Mouse (Mus musculus) liver, embryonic 14.5 days (tissue): ENCODE data around the gene Mup6. TPM values are rescaled to one million over a fixed set of nuclear protein-coding genes. Genes with fewer than 3 reads are reported as not detected.

ENCODE experiments used
- ATAC-seq: fragments of 200-750 bp; cut with Nextera tagmentation; 2 replicates; pipeline ENCODE4 v1.8.0; 2017; ENCODE audit warnings: moderate number of reproducible peaks, mild to moderate bottlenecking, moderate library complexity; ENCODE audit not compliant: insufficient read depth
- DNase-seq, 3 experiments: peaks; one replicate each; pipeline ENCODE4 v3.0.0-alpha.2; 2012 to 2013; ENCODE audit warnings: low read depth in 3 of 3, low spot score in 3 of 3
- H3K27ac ChIP-seq: fragments of 300-500 bp; sonication (generic); 2 replicates; pipeline ENCODE4 v1.5.1; 2014; ENCODE audit warnings: moderate library complexity, mild to moderate bottlenecking, control low read depth, inconsistent platforms
- H3K27me3 ChIP-seq: fragments of 300-500 bp; sonication (generic); 2 replicates; pipeline ENCODE4 v1.6.1; 2014; ENCODE audit warnings: mild to moderate bottlenecking, low read length, moderate library complexity; ENCODE audit not compliant: control insufficient read depth, insufficient read depth
- H3K36me3 ChIP-seq: fragments of 300-500 bp; sonication (generic); replicated peaks from 2 replicates; pipeline ENCODE4 v1.6.1; 2014; ENCODE audit warnings: low read depth; ENCODE audit not compliant: control insufficient read depth, insufficient read depth
- H3K4me1 ChIP-seq, 2 experiments: fragments of 200-500 bp in 1 of 2; fragments of 300-500 bp in 1 of 2; sonication (generic) in 1 of 2; replicated peaks; 2 replicates each; pipeline ENCODE4 v1.6.1; 2012 to 2014; ENCODE audit warnings: antibody characterized with exemption in 1 of 2, inconsistent platforms in 1 of 2, low read length in 1 of 2; ENCODE audit not compliant: control insufficient read depth in 2 of 2, insufficient read depth in 2 of 2
- H3K4me2 ChIP-seq: fragments of 300-500 bp; sonication (generic); 2 replicates; pipeline ENCODE4 v1.6.1; 2014; ENCODE audit warnings: low read depth, mild to moderate bottlenecking, control low read depth, moderate library complexity
- H3K4me3 ChIP-seq, 2 experiments: fragments of 200-500 bp in 1 of 2; fragments of 300-500 bp in 1 of 2; sonication (generic) in 1 of 2; 2 replicates each; pipeline ENCODE4 v1.5.1; 2012 to 2014; ENCODE audit warnings: low read depth in 2 of 2, low read length in 2 of 2, mild to moderate bottlenecking in 2 of 2, control low read depth in 1 of 2, inconsistent platforms in 1 of 2, moderate library complexity in 1 of 2; ENCODE audit not compliant: insufficient read depth in 1 of 2
- H3K9ac ChIP-seq: fragments of 300-500 bp; sonication (generic); replicated peaks from 2 replicates; pipeline ENCODE4 v1.6.1; 2014; ENCODE audit warnings: mild to moderate bottlenecking, control low read depth, moderate library complexity
- H3K9me3 ChIP-seq: fragments of 300-500 bp; sonication (generic); 2 replicates; pipeline ENCODE4 v1.6.1; 2016; ENCODE audit warnings: low read length, mixed read lengths; ENCODE audit not compliant: control insufficient read depth
- CTCF ChIP-seq: IDR thresholded peaks from 2 replicates; pipeline ENCODE4 v1.5.1; 2016; ENCODE audit warnings: antibody characterized with exemption, low read depth, control low read depth
- EP300 ChIP-seq: IDR thresholded peaks from 2 replicates; pipeline ENCODE4 v1.6.1; 2016; ENCODE audit warnings: antibody characterized with exemption, low read depth
- WGBS: fragments of 180-500 bp; shearing (Covaris S2); extraction: QIAGEN DNeasy Blood & Tissue Kit; methylation state at CpG from one replicate; pipeline ENCODE4 v1.1.7; 2014; ENCODE audit not compliant: insufficient replicate concordance; 5-methylcytosine and 5-hydroxymethylcytosine counted together
- polyA plus RNA-seq, 2 experiments: library from polyadenylated mRNA; depleted of rRNA in 1 of 2; stranded (reverse) in 1 of 2; unstranded in 1 of 2; fragments of >200 nt; fragmentation: Nextera tagmentation in 1 of 2; extraction: Ambion mirVana in 1 of 2; gene quantifications; 2 replicates each; pipeline versions ENCODE4 v1.2.1 to v1.2.3; 2012 to 2014

Mup6 gene
- polyA plus RNA-seq (2012; rRNA removed): not detected in 2 replicates
- polyA plus RNA-seq (2014; fragmentation: Nextera tagmentation; extraction: Ambion mirVana): not detected in 2 replicates

DNA sequence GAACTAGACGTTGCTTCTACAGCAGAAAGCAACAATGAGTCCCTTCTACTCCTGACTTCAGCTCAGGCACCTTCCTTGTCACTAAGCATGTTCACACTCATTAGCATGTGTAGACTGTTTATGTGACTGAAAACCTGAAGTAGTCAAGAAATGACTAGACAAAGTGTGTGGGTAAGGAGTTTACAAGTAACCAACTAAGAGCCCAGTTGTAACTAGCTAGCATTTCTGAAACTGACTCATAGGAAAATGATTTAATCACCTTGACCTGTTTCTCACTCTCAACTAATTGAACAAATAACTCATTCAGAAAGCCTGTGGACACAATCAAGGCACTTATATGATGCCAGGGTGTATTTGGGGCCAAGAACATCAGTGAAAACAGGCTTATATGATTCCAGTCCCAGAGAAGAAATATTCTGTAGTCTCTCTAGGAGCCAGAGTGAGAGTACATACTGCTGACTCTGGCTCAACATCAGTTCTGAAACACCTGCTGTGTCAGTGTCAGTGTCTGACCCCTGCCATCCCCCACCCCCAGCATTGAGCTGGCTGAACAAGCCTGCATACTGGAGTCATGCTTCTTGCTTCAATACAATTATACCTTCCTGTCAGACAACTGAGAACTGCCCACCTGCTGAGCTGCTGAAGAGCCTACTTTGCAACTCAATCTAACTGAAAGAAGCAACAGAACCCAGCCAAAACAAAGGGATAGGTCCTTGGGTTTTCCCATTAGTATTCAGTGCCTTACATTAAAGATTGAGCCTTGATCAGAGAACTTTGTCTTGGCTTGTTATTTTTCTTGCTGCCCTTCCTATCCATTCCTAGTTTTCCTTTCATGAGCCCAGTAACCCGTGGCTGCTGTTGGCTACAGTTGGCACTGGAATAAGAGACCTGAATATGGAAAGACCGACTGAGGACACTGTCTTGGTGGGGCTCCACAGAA is at the start of gene Mup6:
Gene Mup6, plus strand, starts transcription at position 890 of the 940 bp plus-strand sequence.
- Histone ChIP-seq H3K4me3 (no peak within 1 kb of the TSS), H3K27ac (no peak within 1 kb of the TSS), H3K4me1 (no peaks in the 10 kb centered on the region), H3K4me2 (no peak within 1 kb of the TSS), H3K36me3 (no peaks in the 10 kb centered on the region), H3K27me3 (no peaks in the 10 kb centered on the region), H3K9me3 (no peaks in the 10 kb centered on the region), H3K9ac (no peak within 1 kb of the TSS)
- ATAC-seq (no peak), DNase-seq (no peak)
- no peak for TF ChIP-seq CTCF
- no peak for TF ChIP-seq EP300
- WGBS: 31% methylated on average over 3 of the region's 3 CpGs

DNA sequence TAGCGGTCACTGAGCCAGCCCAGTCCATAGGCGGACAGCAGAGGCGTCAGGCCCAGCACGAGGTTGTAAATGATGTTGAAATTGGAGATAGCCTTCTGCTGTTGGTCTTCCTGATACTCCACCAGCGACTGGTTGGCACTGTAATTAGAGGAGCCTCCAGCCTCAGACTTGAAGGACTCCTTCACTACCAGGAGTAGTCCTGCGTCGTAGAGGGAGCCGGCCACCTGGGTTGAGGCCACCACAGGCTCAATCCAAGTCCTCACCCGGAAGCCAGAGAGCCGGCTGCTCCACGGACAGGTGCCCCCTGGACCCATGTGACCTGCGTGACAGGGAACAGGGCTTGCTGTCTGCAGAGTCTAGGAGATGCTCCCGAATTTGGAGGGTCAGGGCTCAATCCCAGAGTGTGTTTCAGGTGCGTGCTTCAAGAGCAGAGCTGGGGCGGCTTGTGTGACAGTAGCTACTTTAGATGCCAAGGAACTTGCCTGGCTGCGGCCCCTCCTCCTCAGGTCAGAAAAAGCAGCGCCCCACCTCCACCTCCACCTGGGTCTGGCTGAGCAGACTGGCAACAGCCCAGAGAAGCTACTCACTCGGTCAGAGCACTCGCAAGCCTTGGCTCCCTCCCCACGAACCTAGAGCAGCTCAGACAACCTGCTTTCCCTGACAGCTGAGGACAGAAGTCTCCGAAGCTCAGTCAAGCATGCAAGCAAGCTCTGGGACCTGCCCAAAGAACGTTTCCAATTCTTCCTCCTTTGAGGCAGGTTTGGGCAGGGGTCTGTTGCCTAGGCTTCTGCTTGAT is 49.3 kb upstream of the Mup6 start, which contains the start of gene Slc46a2:
Gene Slc46a2, minus strand, starts transcription at position 449 of the 796 bp plus-strand sequence.
- WGBS: 22% methylated on average over 22 of the region's 22 CpGs
- Histone ChIP-seq H3K9ac (no peak within 1 kb of the TSS), H3K27ac (no peak within 1 kb of the TSS), H3K4me1 (no peaks in the 10 kb centered on the region), H3K4me3 (no peak within 1 kb of the TSS), H3K9me3 (no peaks in the 10 kb centered on the region), H3K27me3 (peaks cover 6% of the 10 kb centered on the region), H3K36me3 (no peaks in the 10 kb centered on the region), H3K4me2 (no peak within 1 kb of the TSS)
- TF ChIP-seq CTCF: no peak
- TF ChIP-seq EP300: no peak
- ATAC-seq: no peak
- no peak for DNase-seq

DNA sequence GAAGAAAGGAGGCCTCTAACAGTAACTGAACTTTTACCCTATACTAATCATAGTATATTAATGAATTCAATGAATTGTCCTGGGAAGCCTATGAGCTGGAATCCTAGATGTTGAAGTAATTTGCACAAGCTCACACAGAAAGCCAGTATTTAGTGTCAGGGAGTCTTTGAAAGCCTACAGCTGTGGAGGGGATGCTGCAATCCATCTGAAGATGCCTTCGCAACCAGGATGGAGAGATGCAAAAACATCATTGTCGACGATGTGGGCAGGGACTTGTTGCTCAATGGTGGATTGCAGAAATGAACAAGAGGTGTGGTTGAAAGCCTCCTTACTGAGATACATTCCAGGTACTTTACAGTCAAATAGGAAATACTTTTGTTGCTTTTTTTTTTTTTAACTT is 46.1 kb upstream of the Mup6 start:
- no peaks in the 10 kb centered on the region for H3K9me3 ChIP-seq
- 68% methylated on average over 3 of the region's 3 CpGs for WGBS
- ATAC-seq: no peak
- H3K27me3 ChIP-seq: peaks cover 6% of the 10 kb centered on the region
- H3K4me3 ChIP-seq: no peak overlapping the region
- no peaks in the 10 kb centered on the region for H3K36me3 ChIP-seq
- TF ChIP-seq EP300: no peak
- no peak for TF ChIP-seq CTCF
- H3K9ac ChIP-seq: no peak overlapping the region
- H3K27ac ChIP-seq: no peak overlapping the region
- H3K4me1 ChIP-seq: no peaks in the 10 kb centered on the region
- DNase-seq: no peak
- H3K4me2 ChIP-seq: no peak overlapping the region

DNA sequence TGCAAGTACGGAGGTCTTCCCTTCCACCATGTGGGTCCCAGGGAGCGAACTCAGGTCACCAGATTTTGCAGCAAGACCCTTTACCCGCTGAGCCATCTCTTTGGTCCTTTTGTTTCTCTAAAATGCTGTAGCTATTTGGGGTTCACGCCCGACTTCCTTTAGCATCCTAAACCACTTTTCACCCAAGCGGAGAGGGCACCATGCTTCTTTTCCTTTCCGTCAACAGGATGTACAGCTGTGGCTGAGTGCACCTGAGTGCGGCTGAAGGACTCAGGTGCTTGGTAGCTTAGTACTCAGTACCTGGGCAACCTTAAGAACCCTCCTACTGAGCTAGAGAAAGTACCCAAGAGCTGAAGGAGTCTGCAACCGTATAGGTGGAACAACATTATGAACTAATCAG is 39.0 kb upstream of the Mup6 start:
- DNase-seq (no peak), ATAC-seq (no peak)
- no peak for TF ChIP-seq CTCF
- TF ChIP-seq EP300: no peak
- no peak overlapping the region for H3K9ac ChIP-seq
- no peak overlapping the region for H3K27ac ChIP-seq
- H3K4me2 ChIP-seq: no peak overlapping the region
- no peaks in the 10 kb centered on the region for H3K4me1 ChIP-seq
- H3K27me3 ChIP-seq: no peaks in the 10 kb centered on the region
- no peaks in the 10 kb centered on the region for H3K9me3 ChIP-seq
- H3K36me3 ChIP-seq: no peaks in the 10 kb centered on the region
- H3K4me3 ChIP-seq: no peak overlapping the region
- WGBS: 70% methylated on average over 9 of the region's 9 CpGs

DNA sequence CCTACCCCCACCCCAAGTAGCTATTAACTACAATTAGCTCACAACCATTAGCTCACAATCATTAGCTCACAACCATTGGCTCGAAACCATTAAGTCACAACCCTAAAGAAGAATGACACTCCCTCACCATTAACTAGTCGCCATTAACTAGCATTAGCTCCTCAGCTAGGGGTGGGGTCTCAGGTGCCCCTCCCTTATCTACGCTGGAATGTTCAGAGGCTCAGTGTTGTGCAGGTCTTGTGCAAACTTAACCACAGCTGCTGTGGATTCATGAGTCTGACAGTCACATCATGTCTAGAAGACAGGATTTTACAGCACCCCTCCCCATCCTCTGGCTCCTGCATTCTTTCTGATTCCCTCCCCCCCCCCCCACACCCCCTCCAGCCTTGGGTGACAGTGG is 36.4 kb upstream of the Mup6 start:
- H3K27ac ChIP-seq: no peak overlapping the region

More for the DNA sequence above, 36.4 kb upstream of the Mup6 start:
- Histone ChIP-seq H3K4me1 (no peaks in the 10 kb centered on the region), H3K4me3 (no peak overlapping the region), H3K9me3 (no peaks in the 10 kb centered on the region), H3K4me2 (no peak overlapping the region), H3K36me3 (no peaks in the 10 kb centered on the region), H3K9ac (no peak overlapping the region), H3K27me3 (no peaks in the 10 kb centered on the region)
- ATAC-seq: no peak
- TF ChIP-seq CTCF (no peak), EP300 (no peak)
- WGBS: 53% methylated on average over 3 of the region's 3 CpGs
- no peak for DNase-seq
